29 mouse cellular contexts compared by ENCODE assay signal in genomic region chr11:71446641-71447040, GRCm38 (mm10).
A peak's percentile ranks its signal among the peaks of the same experiment; 100 is the strongest.
DNase-seq lines count a peak whose midpoint lies in the region; ATAC-seq and TF ChIP-seq lines count a peak whose summit lies in the region.
"Had no signal": no experiment of that assay in that cellular context is flagged by ENCODE, and none has a peak within 500 bp of the region (broad histone marks: within the 10 kb centered on the region; RNA-seq: fewer than 3 reads in every experiment).

No protein-coding gene starts in this region.

- H3K9ac ChIP-seq in hindbrain, embryonic 11.5 days (ENCODE audit: low read depth, low read length) = no peak overlapping the region
- H3K9ac ChIP-seq: embryonic facial prominence, embryonic 12.5 days; heart, embryonic 15.5 days; hindbrain, embryonic 12.5 days; intestine, embryonic 15.5 days; liver, embryonic 12.5 days; liver, postnatal 0 days; midbrain, embryonic 13.5 days had no signal

- WGBS in cerebellum, adult 2 months = 62% methylated on average over 5 of the region's 5 CpGs
- 65% methylated on average over 5 of the region's 5 CpGs for WGBS in hindbrain, embryonic 11.5 days

- no peak for ATAC-seq in hindbrain, embryonic 11.5 days (ENCODE audit: low FRiP score)
- ATAC-seq: CD4-positive, CD25-positive, alpha-beta regulatory T cell, adult 4 months; hindbrain, postnatal 0 days; intestine, embryonic 15.5 days; liver, embryonic 12.5 days; liver, postnatal 0 days; midbrain, embryonic 13.5 days had no signal

- H3K27me3 ChIP-seq in cerebellum, adult 2 months (ENCODE audit: control insufficient read depth, insufficient read depth, low read length) = no peaks in the 10 kb centered on the region
- no peaks in the 10 kb centered on the region for H3K27me3 ChIP-seq in hindbrain, embryonic 11.5 days (ENCODE audit: control insufficient read depth, insufficient read depth, low read length)
- H3K27me3 ChIP-seq: embryonic facial prominence, embryonic 12.5 days; heart, embryonic 15.5 days; hindbrain, embryonic 12.5 days; intestine, embryonic 15.5 days; liver, embryonic 12.5 days; megakaryocyte, embryonic 14.5 days; midbrain, embryonic 13.5 days had no signal

- TF ChIP-seq POLR2A in cerebellum, adult 2 months (IDR thresholded peaks at IDR 0.05; ENCODE audit: borderline replicate concordance, insufficient read depth, low read length) = no peak

- no peaks in the 10 kb centered on the region for H3K4me1 ChIP-seq in cerebellum, adult 2 months (ENCODE audit: control insufficient read depth, insufficient read depth, low read length)
- H3K4me1 ChIP-seq in hindbrain, embryonic 11.5 days (replicated peaks; ENCODE audit: control insufficient read depth, insufficient read depth, low read length) = no peaks in the 10 kb centered on the region
- H3K4me1 ChIP-seq: embryonic facial prominence, embryonic 12.5 days; intestine, embryonic 15.5 days; liver, embryonic 12.5 days; megakaryocyte, embryonic 14.5 days had no signal

- no peaks in the 10 kb centered on the region for H3K36me3 ChIP-seq in hindbrain, embryonic 11.5 days (ENCODE audit: control insufficient read depth, insufficient read depth, low read length)
- H3K36me3 ChIP-seq: embryonic facial prominence, embryonic 12.5 days; heart, embryonic 15.5 days; hindbrain, embryonic 12.5 days; intestine, embryonic 15.5 days; liver, embryonic 12.5 days; midbrain, embryonic 13.5 days had no signal

- H3K4me3 ChIP-seq in cerebellum, adult 2 months (replicated peaks; ENCODE audit: insufficient read depth, low read depth, low read length) = no peak overlapping the region
- no peak overlapping the region for H3K4me3 ChIP-seq in layer of hippocampus, adult 2 months
- no peak overlapping the region for H3K4me3 ChIP-seq in hindbrain, embryonic 11.5 days (ENCODE audit: low read depth, low read length)
- H3K4me3 ChIP-seq: embryonic facial prominence, embryonic 12.5 days; heart, embryonic 15.5 days; hindbrain, embryonic 12.5 days; intestine, embryonic 15.5 days; liver, embryonic 12.5 days; megakaryocyte, embryonic 14.5 days; midbrain, embryonic 13.5 days had no signal

- H3K27ac ChIP-seq in cerebellum, adult 2 months (ENCODE audit: insufficient read depth, low read length) = 0 out of 2 replicates have a peak overlapping the region, but pooled peaks have one; percentile 21
- H3K27ac ChIP-seq in layer of hippocampus, adult 2 months = peak overlapping the region; percentile 72
- H3K27ac ChIP-seq in hindbrain, embryonic 11.5 days (ENCODE audit: low read depth, low read length) = no peak overlapping the region
- H3K27ac ChIP-seq: embryonic facial prominence, embryonic 12.5 days; heart, embryonic 15.5 days; hindbrain, embryonic 12.5 days; hindbrain, postnatal 0 days; intestine, embryonic 15.5 days; liver, embryonic 12.5 days; midbrain, embryonic 13.5 days had no signal

- DNase-seq in cerebellum, adult 2 months = peak in 1 of 2 experiments; percentile 55
- DNase-seq in cerebellum, postnatal 4 days (ENCODE audit: low spot score in 2 of 2) = no peak
- DNase-seq in layer of hippocampus, adult 2 months (ENCODE audit: low spot score in 2 of 2) = no peak
- DNase-seq in layer of hippocampus, postnatal 25 days (ENCODE audit: extremely low spot score in 1 of 2, low spot score in 1 of 2) = no peak
- DNase-seq in adrenal gland, postnatal 36 days = peak; percentile 27 to 32
- DNase-seq in thymus, postnatal 10 days (ENCODE audit: low spot score in 2 of 2) = no peak
- no peak for DNase-seq in hindbrain, embryonic 11.5 days (ENCODE audit: low spot score)
- DNase-seq: cerebellum, adult 11-12 months; cerebellum, postnatal 14 days; embryo, embryonic 11 days; gastrocnemius, postnatal 10 days; kidney, adult 2 months; kidney, postnatal 36 days; layer of hippocampus, postnatal 36 days; left cerebral cortex, postnatal 4 days; liver, postnatal 0 days; lung, postnatal 4 days; right cerebral cortex, adult 18-20 months; spleen, adult 18-20 months; thymus, postnatal 4 days had no signal

- H3K9me3 ChIP-seq in hindbrain, embryonic 11.5 days (ENCODE audit: control insufficient read depth, low read length) = no peaks in the 10 kb centered on the region
- H3K9me3 ChIP-seq: embryonic facial prominence, embryonic 12.5 days; heart, embryonic 15.5 days; hindbrain, embryonic 12.5 days; intestine, embryonic 15.5 days; liver, embryonic 12.5 days; megakaryocyte, embryonic 14.5 days; midbrain, embryonic 13.5 days had no signal

- TF ChIP-seq CTCF in cerebellum, adult 2 months (IDR thresholded peaks at IDR 0.05; ENCODE audit: borderline replicate concordance, insufficient read depth, low read depth, low read length) = no peak
- no peak for TF ChIP-seq CTCF in layer of hippocampus, adult 2 months (conservative IDR thresholded peaks at IDR 0.05)

- H3K4me2 ChIP-seq in hindbrain, embryonic 11.5 days (replicated peaks; ENCODE audit: low read depth, low read length) = no peak overlapping the region
- H3K4me2 ChIP-seq: embryonic facial prominence, embryonic 12.5 days; heart, embryonic 15.5 days; hindbrain, embryonic 12.5 days; intestine, embryonic 15.5 days; liver, embryonic 12.5 days; midbrain, embryonic 13.5 days had no signal

Comparison
In these comparisons a context has a peak if more than half of its experiments do, and no peak if none do; other contexts are left out.
1. DNase-seq: peak in adrenal gland, postnatal 36 days (2 of 2); none in cerebellum, postnatal 4 days (0 of 2), layer of hippocampus, adult 2 months (0 of 2), layer of hippocampus, postnatal 25 days (0 of 2), thymus, postnatal 10 days (0 of 2) and hindbrain, embryonic 11.5 days (single experiment).